Mouse (Mus musculus) G1E-ER4 (cell line): ENCODE results near the gene Trappc2. TPM values are rescaled to one million over a fixed set of nuclear protein-coding genes. Genes with fewer than 3 reads are reported as not detected.

ENCODE experiments used
- GATA1 ChIP-seq: IDR thresholded peaks from one replicate; pipeline ENCODE4 v1.8.0; 2012; ENCODE audit warnings: low read length, inconsistent platforms
- polyA plus RNA-seq: library from polyadenylated mRNA; stranded (reverse); fragments of >175 nt; gene quantifications from 2 replicates; pipeline ENCODE4 v1.2.3, GENCODE M21; 2012

Trappc2 gene
- polyA plus RNA-seq, 1 experiment: 0.13 TPM

GRCm38 (mm10) chrX:166497771-166498170 lies 57.4 kb downstream of the Trappc2 start:
- no peak for TF ChIP-seq GATA1

- no peak for TF ChIP-seq GATA1
These were observed 59.3 kb downstream of the Trappc2 start for GRCm38 (mm10) chrX:166499496-166500190.

Other genes with a start within 250 kb of the Trappc2 start
- not detected in 2 replicates for gene Gpm6b, start 201.7 kb upstream of the Trappc2 start, polyA plus RNA-seq
- gene Ofd1, start 130 bp downstream of the Trappc2 start, polyA plus RNA-seq: 2.2 and 2.7 TPM in 2 replicates
- 1.3 and 1.6 TPM in 2 replicates for gene Rab9, start 39.3 kb downstream of the Trappc2 start, polyA plus RNA-seq
- gene Tceanc, start 78.0 kb downstream of the Trappc2 start, polyA plus RNA-seq: 0.76 and 1.2 TPM in 2 replicates
- not detected in 2 replicates for gene Egfl6, start 145.1 kb downstream of the Trappc2 start, polyA plus RNA-seq